Mouse (Mus musculus) neural tube, embryonic 13.5 days (tissue): ENCODE results near the gene Fryl. TPM values are rescaled to one million over a fixed set of nuclear protein-coding genes. Genes with fewer than 3 reads are reported as not detected.

Source experiments
- ATAC-seq: fragments of 200-750 bp; cut with Nextera tagmentation; 2 replicates; pipeline ENCODE4 v1.8.0; 2017; ENCODE audit warnings: low read depth, mild to moderate bottlenecking, moderate TSS enrichment, moderate library complexity
- H3K27ac ChIP-seq: fragments of 300-500 bp; sonication (generic); replicated peaks from 2 replicates; pipeline ENCODE4 v1.5.1; 2015; ENCODE audit warnings: moderate library complexity, mild to moderate bottlenecking, inconsistent platforms
- H3K27me3 ChIP-seq: fragments of 300-500 bp; sonication (generic); 2 replicates; pipeline ENCODE4 v1.6.1; 2015; ENCODE audit warnings: mild to moderate bottlenecking, inconsistent platforms
- H3K36me3 ChIP-seq: fragments of 300-500 bp; sonication (generic); 2 replicates; pipeline ENCODE4 v1.6.1; 2015; ENCODE audit warnings: mild to moderate bottlenecking, inconsistent platforms
- H3K4me1 ChIP-seq: fragments of 300-500 bp; sonication (generic); replicated peaks from 2 replicates; pipeline ENCODE4 v1.6.1; 2015; ENCODE audit warnings: inconsistent platforms
- H3K4me2 ChIP-seq: fragments of 300-500 bp; sonication (generic); 2 replicates; pipeline ENCODE4 v1.6.1; 2015; ENCODE audit warnings: inconsistent platforms, mild to moderate bottlenecking, moderate library complexity
- H3K4me3 ChIP-seq: fragments of 300-500 bp; sonication (generic); 2 replicates; pipeline ENCODE4 v1.5.1; 2015; ENCODE audit warnings: mild to moderate bottlenecking, inconsistent platforms
- H3K9ac ChIP-seq: fragments of 300-500 bp; sonication (generic); 2 replicates; pipeline ENCODE4 v1.6.1; 2015; ENCODE audit warnings: moderate library complexity, mild to moderate bottlenecking, inconsistent platforms
- H3K9me3 ChIP-seq: fragments of 300-500 bp; sonication (generic); 2 replicates; pipeline ENCODE4 v1.6.1; 2016; ENCODE audit warnings: inconsistent platforms
- WGBS: fragments of 180-500 bp; shearing (Covaris S2); methylation state at CpG from one replicate; pipeline ENCODE4 v1.1.7; 2015; 5-methylcytosine and 5-hydroxymethylcytosine counted together
- polyA plus RNA-seq: library from polyadenylated mRNA; unstranded; fragments of >200 nt; fragmentation: Nextera tagmentation; extraction: Ambion mirVana; gene quantifications from 2 replicates; pipeline ENCODE4 v1.2.1, GENCODE M21; 2015

Gene Fryl
- polyA plus RNA-seq, 1 experiment from 2014 or later: 41.5 TPM

DNA sequence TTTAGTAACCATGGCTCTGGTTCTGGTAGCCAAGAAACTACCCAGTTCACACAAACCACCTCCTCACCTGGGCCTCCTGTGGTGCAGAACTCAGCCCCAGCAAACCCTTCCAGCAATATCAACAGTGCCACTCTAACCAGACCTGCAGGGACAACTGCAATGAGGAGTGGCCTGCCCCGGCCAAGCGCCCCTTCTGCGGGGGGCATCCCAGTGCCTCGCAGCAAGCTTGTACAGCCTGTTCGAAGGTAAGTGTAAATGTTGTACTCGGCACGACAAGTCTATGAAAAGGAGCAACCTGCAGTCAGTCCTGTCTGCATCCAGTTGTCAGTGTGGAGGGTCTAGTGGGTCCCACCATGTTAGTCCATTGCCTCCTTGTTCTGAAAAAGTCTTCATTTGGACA lies 281.8 kb downstream of the Fryl start, which contains the start of gene Gm10135:
Gm10135 (minus strand) TSS at position 101 of the 400 bp plus-strand sequence.
- no peak for ATAC-seq
- WGBS: 94% methylated on average over 7 of the region's 7 CpGs
- H3K4me3 ChIP-seq: no peak within 1 kb of the TSS
- no peak within 1 kb of the TSS for H3K4me2 ChIP-seq
- H3K4me1 ChIP-seq: no peaks in the 10 kb centered on the region
- H3K27me3 ChIP-seq: no peaks in the 10 kb centered on the region
- peaks cover 62% of the 10 kb centered on the region for H3K36me3 ChIP-seq
- H3K9ac ChIP-seq: no peak within 1 kb of the TSS
- H3K27ac ChIP-seq: no peak within 1 kb of the TSS
- H3K9me3 ChIP-seq: no peaks in the 10 kb centered on the region

DNA sequence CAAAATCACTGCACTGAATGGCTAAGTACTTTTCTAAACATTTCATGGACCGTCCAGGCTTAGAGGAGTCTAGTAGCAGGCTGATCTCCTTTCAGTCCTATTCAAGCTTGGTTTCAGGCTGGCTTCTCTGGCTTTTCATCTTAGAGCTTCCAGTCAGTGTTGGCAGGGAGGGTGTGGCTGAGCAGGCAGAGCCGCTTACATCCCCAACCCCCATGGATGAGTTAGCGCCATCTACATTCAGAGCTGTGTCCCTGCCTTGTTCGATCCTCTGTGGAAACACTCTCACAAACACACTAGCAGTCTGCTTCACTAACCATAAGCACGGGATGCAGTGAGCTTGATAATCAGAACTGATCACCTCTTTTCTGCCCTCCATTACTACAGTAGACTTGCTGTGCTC lies 283.5 kb downstream of the Fryl start:
- Histone ChIP-seq H3K4me1 (no peaks in the 10 kb centered on the region), H3K27me3 (no peaks in the 10 kb centered on the region), H3K27ac (no peak overlapping the region), H3K36me3 (peaks cover 68% of the 10 kb centered on the region), H3K9me3 (no peaks in the 10 kb centered on the region), H3K4me2 (no peak overlapping the region), H3K9ac (no peak overlapping the region), H3K4me3 (no peak overlapping the region)
- WGBS: 56% methylated on average over 5 of the region's 5 CpGs
- 0 out of 2 replicates have a peak, but pooled peaks have one; percentile 40 for ATAC-seq

DNA sequence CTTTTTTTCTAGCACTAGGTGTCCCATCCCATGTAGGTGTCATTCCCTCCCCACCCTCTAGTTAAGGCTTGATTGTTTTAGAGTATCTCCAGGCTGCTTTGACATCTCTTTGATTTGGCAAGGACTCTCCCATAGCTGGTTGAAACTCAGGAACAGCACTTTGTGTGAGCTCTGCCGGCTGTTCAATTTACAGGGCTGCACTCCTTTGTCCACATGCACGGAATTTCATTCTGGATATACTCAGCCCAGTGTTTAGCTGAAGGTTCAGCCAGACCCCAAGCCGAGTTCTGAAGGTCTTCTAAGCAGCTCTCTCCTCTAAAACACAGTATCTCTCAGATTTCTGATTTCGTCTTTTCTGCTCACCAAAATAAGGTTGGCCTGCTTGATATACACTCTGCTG lies 284.0 kb downstream of the Fryl start:
- Histone ChIP-seq H3K36me3 (peaks cover 68% of the 10 kb centered on the region), H3K4me2 (no peak overlapping the region), H3K4me3 (no peak overlapping the region), H3K4me1 (no peaks in the 10 kb centered on the region), H3K27me3 (no peaks in the 10 kb centered on the region), H3K9me3 (no peaks in the 10 kb centered on the region), H3K27ac (no peak overlapping the region; the same call in 1 of the 2 replicates), H3K9ac (no peak overlapping the region)
- 75% methylated on average over 4 of the region's 4 CpGs for WGBS
- no peak for ATAC-seq

Other genes starting within 250 kb of the Fryl start
- gene Slc10a4, start 249.7 kb downstream of the Fryl start, polyA plus RNA-seq: 38.5 and 42.5 TPM in 2 replicates
- gene Ociad1, start 36.2 kb upstream of the Fryl start, polyA plus RNA-seq: 302 and 310 TPM in 2 replicates
- 19.1 and 21.9 TPM in 2 replicates for gene Ociad2, start 84.4 kb upstream of the Fryl start, polyA plus RNA-seq
- gene Cwh43, start 149.5 kb upstream of the Fryl start, polyA plus RNA-seq: 0.32 and 0.33 TPM in 2 replicates
- 49.7 and 56.6 TPM in 2 replicates for gene Dcun1d4, start 224.4 kb upstream of the Fryl start, polyA plus RNA-seq